Mouse (Mus musculus) embryonic facial prominence, embryonic 15.5 days (tissue): Measurements from ENCODE around the gene Depdc1b. TPM values are rescaled to one million over a fixed set of nuclear protein-coding genes. Genes with fewer than 3 reads are reported as not detected.

ENCODE experiments used
- ATAC-seq: fragments of 200-750 bp; cut with Nextera tagmentation; 2 replicates; pipeline ENCODE4 v1.8.0; 2017; ENCODE audit warnings: low read depth, moderate TSS enrichment; ENCODE audit not compliant: insufficient number of reproducible peaks, low FRiP score, low TSS enrichment
- H3K27ac ChIP-seq: fragments of 300-500 bp; sonication (generic); replicated peaks from 2 replicates; pipeline ENCODE4 v1.5.1; 2015; ENCODE audit warnings: mild to moderate bottlenecking, inconsistent platforms
- H3K27me3 ChIP-seq: fragments of 300-500 bp; sonication (generic); 2 replicates; pipeline ENCODE4 v1.6.1; 2015; ENCODE audit warnings: inconsistent platforms
- H3K36me3 ChIP-seq: fragments of 300-500 bp; sonication (generic); 2 replicates; pipeline ENCODE4 v1.6.1; 2015; ENCODE audit warnings: mild to moderate bottlenecking, inconsistent platforms
- H3K4me1 ChIP-seq: fragments of 300-500 bp; sonication (generic); 2 replicates; pipeline ENCODE4 v1.6.1; 2015; ENCODE audit warnings: inconsistent platforms
- H3K4me2 ChIP-seq: fragments of 300-500 bp; sonication (generic); replicated peaks from 2 replicates; pipeline ENCODE4 v1.6.1; 2015; ENCODE audit warnings: mild to moderate bottlenecking, inconsistent platforms
- H3K4me3 ChIP-seq: fragments of 300-500 bp; sonication (generic); replicated peaks from 2 replicates; pipeline ENCODE4 v1.5.1; 2015; ENCODE audit warnings: mild to moderate bottlenecking, inconsistent platforms
- H3K9ac ChIP-seq: fragments of 300-500 bp; sonication (generic); 2 replicates; pipeline ENCODE4 v1.6.1; 2015; ENCODE audit warnings: inconsistent platforms
- H3K9me3 ChIP-seq: fragments of 300-500 bp; sonication (generic); replicated peaks from 2 replicates; pipeline ENCODE4 v1.6.1; 2016; ENCODE audit warnings: inconsistent platforms
- WGBS: fragments of 180-500 bp; shearing (Covaris S2); methylation state at CpG from one replicate; pipeline ENCODE4 v1.1.7; 2015; 5-methylcytosine and 5-hydroxymethylcytosine counted together
- polyA plus RNA-seq: library from polyadenylated mRNA; unstranded; fragments of >200 nt; fragmentation: Nextera tagmentation; extraction: Ambion mirVana; gene quantifications from 2 replicates; pipeline ENCODE4 v1.2.1, GENCODE M21; 2015

Gene Depdc1b
- polyA plus RNA-seq, 1 experiment from 2014 or later = 5.4 TPM

DNA sequence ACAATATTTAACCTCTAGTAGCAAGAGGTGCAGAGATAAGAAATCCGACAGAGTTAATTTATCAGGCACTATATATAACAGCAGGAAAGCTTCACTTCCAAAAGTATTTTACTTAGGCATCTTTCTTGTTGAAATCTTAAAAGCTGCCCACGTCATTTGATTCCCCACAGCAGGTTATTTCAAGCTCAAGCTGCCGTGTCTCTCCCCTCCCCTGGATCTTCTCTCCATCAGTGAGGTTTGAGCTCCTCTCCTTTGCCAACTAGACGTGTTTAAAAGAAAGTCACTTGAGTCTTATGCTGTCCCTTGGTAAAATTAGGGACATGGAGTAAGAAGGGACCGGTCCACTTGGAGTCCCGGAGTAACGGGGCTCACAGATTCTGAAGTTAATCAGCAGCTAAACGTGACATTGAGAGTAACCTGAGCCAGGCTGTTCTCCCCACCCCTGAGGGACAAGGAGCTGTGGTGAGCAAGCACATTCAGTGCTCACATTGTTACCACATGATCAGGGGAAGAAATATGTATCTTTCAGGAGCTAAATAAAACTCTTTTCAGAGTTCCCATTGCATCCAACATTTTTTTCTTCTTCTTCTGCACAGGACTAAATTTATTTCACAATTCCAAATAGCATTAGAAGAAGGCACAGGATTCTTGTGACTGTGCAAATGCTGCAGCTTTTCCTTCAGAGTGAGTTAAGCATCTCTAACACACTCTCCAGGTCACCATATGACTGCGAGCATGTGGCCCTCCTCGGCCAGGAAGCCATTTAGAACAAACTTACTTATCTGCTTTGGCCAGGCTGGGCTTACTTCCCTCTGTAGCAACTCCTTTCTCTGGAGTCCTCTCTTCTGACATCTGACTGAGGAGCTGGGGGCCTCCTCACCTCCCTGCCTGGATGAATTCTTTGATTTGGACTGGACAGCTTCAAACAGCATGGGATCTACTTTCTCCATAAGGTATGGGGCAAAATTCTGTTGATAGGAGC is 133.3 kb downstream of the Depdc1b start, which contains the start of gene Pde4d:
Gene Pde4d (plus strand): TSS at position 833 of the 982 bp plus-strand sequence.
- 20% methylated on average over 10 of the region's 10 CpGs for WGBS
- Histone ChIP-seq H3K27ac (no peak within 1 kb of the TSS), H3K27me3 (no peaks in the 10 kb centered on the region), H3K4me2 (no peak within 1 kb of the TSS), H3K4me1 (peaks cover 9% of the 10 kb centered on the region; the same call in 1 of the 2 replicates), H3K9ac (no peak within 1 kb of the TSS), H3K36me3 (no peaks in the 10 kb centered on the region), H3K9me3 (no peaks in the 10 kb centered on the region), H3K4me3 (no peak within 1 kb of the TSS)
- no peak for ATAC-seq

DNA sequence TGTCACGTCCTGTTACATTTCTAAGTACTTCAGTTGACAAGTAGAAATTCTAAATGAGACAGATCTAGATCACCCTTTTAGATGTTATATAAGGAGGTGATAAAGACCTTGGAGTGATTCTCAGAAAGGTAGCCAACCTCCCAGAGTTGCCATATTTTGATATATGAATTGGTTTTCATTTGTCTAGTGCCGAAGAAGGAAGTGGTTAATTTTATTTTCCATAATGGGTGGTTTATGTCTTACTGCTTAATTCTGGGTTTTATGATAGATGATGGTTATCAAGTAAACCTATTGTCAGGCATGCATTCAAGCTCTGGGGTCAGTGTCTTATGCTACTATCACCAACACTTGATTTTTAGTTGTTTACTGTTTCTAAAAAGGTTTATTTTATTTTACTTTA is 135.0 kb downstream of the Depdc1b start:
- H3K9me3 ChIP-seq = no peaks in the 10 kb centered on the region
- no peak overlapping the region for H3K4me3 ChIP-seq
- H3K27me3 ChIP-seq = no peaks in the 10 kb centered on the region
- H3K27ac ChIP-seq = no peak overlapping the region
- ATAC-seq = no peak
- no peak overlapping the region for H3K4me2 ChIP-seq
- H3K9ac ChIP-seq = no peak overlapping the region
- H3K4me1 ChIP-seq = peaks cover 9% of the 10 kb centered on the region; the same call in 1 of the 2 replicates
- H3K36me3 ChIP-seq = no peaks in the 10 kb centered on the region
- 75% methylated on average over 2 of the region's 2 CpGs for WGBS

DNA sequence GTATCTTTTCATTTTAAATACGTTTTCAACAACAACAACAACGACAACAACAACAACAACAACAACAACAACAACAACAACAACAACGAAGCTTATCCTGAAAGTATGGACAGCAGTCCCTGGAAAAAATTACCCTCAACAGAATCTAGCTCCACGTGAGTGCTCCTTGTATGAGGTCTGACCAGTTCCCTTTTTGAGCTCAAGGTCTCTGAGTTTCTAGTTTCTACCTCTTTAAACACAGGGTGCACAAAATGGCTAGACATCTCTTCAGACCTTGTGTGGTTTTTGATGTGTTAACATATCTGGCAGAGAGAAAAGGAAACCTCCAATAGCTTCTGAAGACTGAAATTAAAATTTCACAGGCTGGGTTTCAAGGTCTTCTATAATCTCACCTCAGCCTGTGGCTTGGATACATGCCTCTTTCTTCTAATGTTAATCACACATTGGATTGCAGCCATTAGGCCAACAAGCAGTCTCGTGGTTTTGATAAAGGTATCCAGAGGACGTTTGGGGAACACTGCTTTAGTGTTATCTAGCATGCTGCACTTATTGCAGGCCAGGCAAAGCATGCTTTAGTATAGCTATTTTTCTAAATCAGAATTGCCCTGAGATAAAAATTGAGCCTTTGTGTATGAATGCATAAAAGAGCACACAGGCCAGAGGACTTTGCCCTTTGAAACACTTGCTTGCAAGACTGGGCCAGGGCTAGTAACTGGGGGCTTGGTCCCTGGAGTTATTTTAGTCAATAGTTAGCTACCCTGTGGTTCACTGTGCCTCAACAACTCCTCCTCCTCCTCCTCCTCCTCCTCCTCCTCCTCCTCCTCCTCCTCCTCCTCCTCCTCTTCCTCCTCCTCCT is 137.2 kb downstream of the Depdc1b start:
- Histone ChIP-seq H3K9ac (no peak overlapping the region), H3K4me2 (no peak overlapping the region), H3K4me1 (peaks cover 9% of the 10 kb centered on the region; the same call in 1 of the 2 replicates), H3K27me3 (no peaks in the 10 kb centered on the region), H3K27ac (no peak overlapping the region), H3K4me3 (no peak overlapping the region), H3K9me3 (no peaks in the 10 kb centered on the region), H3K36me3 (no peaks in the 10 kb centered on the region)
- ATAC-seq = no peak
- WGBS = 63% methylated on average over 6 of the region's 6 CpGs

Other genes starting within 250 kb of the Depdc1b start
- gene Ndufaf2, start 157.7 kb upstream of the Depdc1b start, polyA plus RNA-seq = 59.2 and 64.5 TPM in 2 replicates
- gene Ercc8, start 157.6 kb upstream of the Depdc1b start, polyA plus RNA-seq = 16.1 and 16.4 TPM in 2 replicates
- 11.8 and 12.3 TPM in 2 replicates for gene Elovl7, start 101.9 kb upstream of the Depdc1b start, polyA plus RNA-seq
- 19.1 and 19.7 TPM in 2 replicates for gene Pde4d, start 133.6 kb downstream of the Depdc1b start, polyA plus RNA-seq